ENCODE assay signal across 14 mouse cellular contexts in genomic region chr5:118718070-118718469, GRCm38 (mm10).
DNase-seq lines count a peak whose midpoint lies in the region.
"Had no signal": no experiment of that assay in that cellular context is flagged by ENCODE, and none has a peak within 500 bp of the region (broad histone marks: within the 10 kb centered on the region; RNA-seq: fewer than 3 reads in every experiment).

No protein-coding gene starts in this region.

- peak; percentile 66 for DNase-seq in thymus, postnatal 0 days (ENCODE audit: low spot score)
- DNase-seq in thymus, postnatal 25 days: no peak
- DNase-seq in thymus, postnatal 14 days: peak; percentile 48
- DNase-seq in thymus, adult 18-20 months: no peak
- peak; percentile 51 for DNase-seq in thymus, postnatal 4 days
- no peak for DNase-seq in lung, postnatal 25 days (ENCODE audit: low spot score)
- DNase-seq: adrenal gland, adult 2 months; adrenal gland, postnatal 10 days; adrenal gland, postnatal 25 days; cerebellum, adult 11 months; cerebellum, adult 18-20 months; cerebellum, adult 8-10 months; cerebellum, postnatal 10 days; cerebellum, postnatal 25 days had no signal

Comparison
In these comparisons a context has a peak if more than half of its experiments do, and no peak if none do; other contexts are left out.
1. DNase-seq: peak in thymus, postnatal 0 days (single experiment), thymus, postnatal 14 days (single experiment) and thymus, postnatal 4 days (single experiment); none in thymus, postnatal 25 days (single experiment), thymus, adult 18-20 months (0 of 2) and lung, postnatal 25 days (single experiment).